Mouse (Mus musculus): ENCODE measurements at regions not wholly inside any gene's neighbourhood (a gene's known extent, or its start where the extent isn't known, plus 50 kb on each side); places are given as distances from the start of the nearest gene placed in this dataset.

- DNase-seq (ENCODE audit: low read depth, low spot score), result no peak
Observed at GRCm38 (mm10) chr5:18502831-18503230, 142.7 kb upstream of the Gnai1 start.

- DNase-seq (ENCODE audit: low read depth, low spot score), result peak; percentile 56
Observed at GRCm38 (mm10) chr5:18494305-18494704, 134.2 kb upstream of the Gnai1 start.

- DNase-seq (ENCODE audit: low read depth, low spot score), result no peak
Observed at GRCm38 (mm10) chr5:18489709-18490108, 129.6 kb upstream of the Gnai1 start.

- no peak for DNase-seq (ENCODE audit: low read depth, low spot score)
Observed at GRCm38 (mm10) chr5:18487076-18487772, 127.1 kb upstream of the Gnai1 start.

GRCm38 (mm10) chr5:18484376-18484775 lies 124.2 kb upstream of the Gnai1 start:
- no peak for DNase-seq (ENCODE audit: low read depth, low spot score)

- peak; percentile 52 for DNase-seq (ENCODE audit: low read depth, low spot score)
Observed at GRCm38 (mm10) chr5:18478420-18478819, 118.3 kb upstream of the Gnai1 start.

- peak; percentile 61 for DNase-seq (ENCODE audit: low read depth, low spot score)
Observed at GRCm38 (mm10) chr5:18477372-18478017, 117.3 kb upstream of the Gnai1 start.

- peak; percentile 25 for DNase-seq (ENCODE audit: low read depth, low spot score)
Observed at GRCm38 (mm10) chr5:18472114-18472513, 112.0 kb upstream of the Gnai1 start.

- DNase-seq (ENCODE audit: low read depth, low spot score), result no peak
Observed at GRCm38 (mm10) chr5:18457771-18458170, 97.6 kb upstream of the Gnai1 start.

- DNase-seq (ENCODE audit: low read depth, low spot score), result no peak
Observed at GRCm38 (mm10) chr5:18456196-18456595, 96.0 kb upstream of the Gnai1 start.

GRCm38 (mm10) chr5:18452871-18453757 lies 93.0 kb upstream of the Gnai1 start:
- peak; percentile 92 for DNase-seq (ENCODE audit: low read depth, low spot score)

- peak; percentile 50 for DNase-seq (ENCODE audit: low read depth, low spot score)
Observed at GRCm38 (mm10) chr5:18449261-18449660, 89.1 kb upstream of the Gnai1 start.

- DNase-seq (ENCODE audit: low read depth, low spot score), result no peak
Observed at GRCm38 (mm10) chr5:18448330-18448670, 88.1 kb upstream of the Gnai1 start.

- DNase-seq (ENCODE audit: low read depth, low spot score), result no peak
Observed at GRCm38 (mm10) chr5:18447665-18448329, 87.6 kb upstream of the Gnai1 start.

- peak; percentile 86 for DNase-seq (ENCODE audit: low read depth, low spot score)
Observed at GRCm38 (mm10) chr5:18445969-18446368, 85.8 kb upstream of the Gnai1 start.

GRCm38 (mm10) chr5:18439986-18440385 lies 79.8 kb upstream of the Gnai1 start:
- DNase-seq (ENCODE audit: low read depth, low spot score), result no peak

GRCm38 (mm10) chr5:18439281-18439680 lies 79.1 kb upstream of the Gnai1 start:
- no peak for DNase-seq (ENCODE audit: low read depth, low spot score)

- no peak for DNase-seq (ENCODE audit: low read depth, low spot score)
Observed at GRCm38 (mm10) chr5:18436099-18436748, 76.1 kb upstream of the Gnai1 start.

GRCm38 (mm10) chr5:18434245-18434644 lies 74.1 kb upstream of the Gnai1 start:
- DNase-seq (ENCODE audit: low read depth, low spot score), result no peak

GRCm38 (mm10) chr5:18433287-18433686 lies 73.1 kb upstream of the Gnai1 start:
- no peak for DNase-seq (ENCODE audit: low read depth, low spot score)

GRCm38 (mm10) chr5:18425098-18425497 lies 64.9 kb upstream of the Gnai1 start:
- DNase-seq (ENCODE audit: low read depth, low spot score), result no peak
